Mouse (Mus musculus): ENCODE measurements around the gene Ryk. TPM values are rescaled to one million over a fixed set of nuclear protein-coding genes. Genes with fewer than 3 reads are reported as not detected.
"Not testable (repeated sequence)": the region's sequence is repeated elsewhere in the genome, so short reads cannot be mapped to it uniquely, and the experiment has no call there.

Ryk gene
- total and polyA plus RNA-seq, 2 experiments from 2014 or later, result 9.5 to 39.2 TPM

GRCm38 (mm10) chr9:102902308-102902707 is 67.6 kb downstream of the Ryk start:
- WGBS, result 87% methylated on average over 7 of the region's 7 CpGs
- Histone ChIP-seq H3K27ac (ENCODE audit: low read depth, low read length) (no peak overlapping the region), H3K4me2 (ENCODE audit: low read depth, low read length, poor library complexity, severe bottlenecking) (no peak overlapping the region), H3K9ac (replicated peaks; ENCODE audit: low read length, poor library complexity, severe bottlenecking) (no peak overlapping the region), H3K27me3 (ENCODE audit: insufficient read depth, low read length) (no peaks in the 10 kb centered on the region), H3K4me3 (ENCODE audit: low read depth, low read length) (no peak overlapping the region), H3K4me1 (ENCODE audit: insufficient read depth, low read length) (no peaks in the 10 kb centered on the region), H3K9me3 (ENCODE audit: low read length) (no peaks in the 10 kb centered on the region), H3K36me3 (ENCODE audit: insufficient read depth, low read length) (peaks cover 47% of the 10 kb centered on the region)
- ATAC-seq (ENCODE audit: low FRiP score) (no peak), DNase-seq (ENCODE audit: low spot score) (no peak)
- no peak for TF ChIP-seq CTCF (IDR thresholded peaks at IDR 0.05)

- no peak overlapping the region for H3K4me2 ChIP-seq (ENCODE audit: low read depth, low read length, poor library complexity, severe bottlenecking)
- no peak overlapping the region for H3K4me3 ChIP-seq (ENCODE audit: low read depth, low read length)
- 91% methylated on average over 6 of the region's 6 CpGs for WGBS
- no peak for TF ChIP-seq CTCF (IDR thresholded peaks at IDR 0.05)
- no peaks in the 10 kb centered on the region for H3K27me3 ChIP-seq (ENCODE audit: insufficient read depth, low read length)
- H3K36me3 ChIP-seq (ENCODE audit: insufficient read depth, low read length), result peaks cover 37% of the 10 kb centered on the region
- H3K4me1 ChIP-seq (ENCODE audit: insufficient read depth, low read length), result no peaks in the 10 kb centered on the region
- no peak overlapping the region for H3K27ac ChIP-seq (ENCODE audit: low read depth, low read length)
- no peak overlapping the region for H3K9ac ChIP-seq (replicated peaks; ENCODE audit: low read length, poor library complexity, severe bottlenecking)
- DNase-seq (ENCODE audit: low spot score) (no peak), ATAC-seq (ENCODE audit: low FRiP score) (no peak)
- no peaks in the 10 kb centered on the region for H3K9me3 ChIP-seq (ENCODE audit: low read length)
Observed at GRCm38 (mm10) chr9:102904952-102905351, 70.2 kb downstream of the Ryk start.

DNA sequence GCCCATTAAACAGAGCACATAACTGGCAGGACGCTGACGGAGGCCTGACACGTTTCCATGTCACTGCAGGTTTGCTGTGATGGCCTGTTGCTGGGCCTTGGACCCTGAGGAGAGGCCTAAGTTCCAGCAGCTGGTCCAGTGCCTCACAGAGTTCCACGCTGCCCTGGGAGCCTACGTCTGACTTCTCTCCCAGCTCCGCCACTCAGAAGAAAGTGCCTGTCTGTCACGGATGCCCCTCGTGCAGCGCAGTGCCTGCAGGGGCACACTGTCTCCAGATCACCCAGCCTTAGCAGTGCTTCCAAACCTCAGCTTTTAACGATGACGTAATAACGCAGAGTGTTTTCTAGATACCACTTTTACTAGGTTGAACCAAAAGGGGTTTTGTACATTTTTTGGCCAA is 72.1 kb downstream of the Ryk start:
- no peaks in the 10 kb centered on the region for H3K27me3 ChIP-seq (ENCODE audit: insufficient read depth, low read length)
- ATAC-seq (ENCODE audit: low FRiP score) (no peak), DNase-seq (ENCODE audit: low spot score) (no peak)
- H3K27ac ChIP-seq (ENCODE audit: low read depth, low read length), result no peak overlapping the region
- H3K9ac ChIP-seq (replicated peaks; ENCODE audit: low read length, poor library complexity, severe bottlenecking), result no peak overlapping the region
- no peaks in the 10 kb centered on the region for H3K4me1 ChIP-seq (ENCODE audit: insufficient read depth, low read length)
- no peak overlapping the region for H3K4me3 ChIP-seq (ENCODE audit: low read depth, low read length)
- no peaks in the 10 kb centered on the region for H3K9me3 ChIP-seq (ENCODE audit: low read length)
- peaks cover 43% of the 10 kb centered on the region for H3K36me3 ChIP-seq (ENCODE audit: insufficient read depth, low read length)
- WGBS, result 86% methylated on average over 12 of the region's 12 CpGs
- H3K4me2 ChIP-seq (ENCODE audit: low read depth, low read length, poor library complexity, severe bottlenecking), result no peak overlapping the region
- no peak for TF ChIP-seq CTCF (IDR thresholded peaks at IDR 0.05)

GRCm38 (mm10) chr9:102907521-102908246 is 73.0 kb downstream of the Ryk start:
- H3K9me3 ChIP-seq (ENCODE audit: low read length), result no peaks in the 10 kb centered on the region
- DNase-seq (ENCODE audit: low spot score), result no peak
- H3K4me3 ChIP-seq (ENCODE audit: low read depth, low read length), result no peak overlapping the region
- no peak for TF ChIP-seq CTCF (IDR thresholded peaks at IDR 0.05)
- H3K36me3 ChIP-seq (ENCODE audit: insufficient read depth, low read length), result peaks cover 43% of the 10 kb centered on the region
- no peak overlapping the region for H3K4me2 ChIP-seq (ENCODE audit: low read depth, low read length, poor library complexity, severe bottlenecking)
- H3K4me1 ChIP-seq (ENCODE audit: insufficient read depth, low read length), result no peaks in the 10 kb centered on the region
- H3K27ac ChIP-seq (ENCODE audit: low read depth, low read length), result no peak overlapping the region
- H3K9ac ChIP-seq (replicated peaks; ENCODE audit: low read length, poor library complexity, severe bottlenecking), result no peak overlapping the region
- ATAC-seq (ENCODE audit: low FRiP score), result no peak
- H3K27me3 ChIP-seq (ENCODE audit: insufficient read depth, low read length), result no peaks in the 10 kb centered on the region
- 85% methylated on average over 11 of the region's 11 CpGs for WGBS

GRCm38 (mm10) chr9:102911526-102911925 is 76.8 kb downstream of the Ryk start:
- Histone ChIP-seq H3K27me3 (ENCODE audit: insufficient read depth, low read length) (no peaks in the 10 kb centered on the region), H3K27ac (ENCODE audit: low read depth, low read length) (no peak overlapping the region), H3K4me1 (ENCODE audit: insufficient read depth, low read length) (no peaks in the 10 kb centered on the region), H3K9me3 (ENCODE audit: low read length) (no peaks in the 10 kb centered on the region), H3K36me3 (ENCODE audit: insufficient read depth, low read length) (peaks cover 21% of the 10 kb centered on the region), H3K4me3 (ENCODE audit: low read depth, low read length) (no peak overlapping the region), H3K9ac (replicated peaks; ENCODE audit: low read length, poor library complexity, severe bottlenecking) (no peak overlapping the region), H3K4me2 (ENCODE audit: low read depth, low read length, poor library complexity, severe bottlenecking) (no peak overlapping the region)
- TF ChIP-seq CTCF (IDR thresholded peaks at IDR 0.05), result no peak
- DNase-seq (ENCODE audit: low spot score) (no peak), ATAC-seq (ENCODE audit: low FRiP score) (no peak)
- 96% methylated on average over 3 of the region's 3 CpGs for WGBS

GRCm38 (mm10) chr9:102912516-102913035 is 77.9 kb downstream of the Ryk start:
- H3K4me3 ChIP-seq (ENCODE audit: low read depth, low read length), result no peak overlapping the region
- no peaks in the 10 kb centered on the region for H3K4me1 ChIP-seq (ENCODE audit: insufficient read depth, low read length)
- no peak overlapping the region for H3K9ac ChIP-seq (replicated peaks; ENCODE audit: low read length, poor library complexity, severe bottlenecking)
- TF ChIP-seq CTCF (IDR thresholded peaks at IDR 0.05), result no peak
- no peak for DNase-seq (ENCODE audit: low spot score)
- WGBS, result 90% methylated on average over 10 of the region's 10 CpGs
- peaks cover 15% of the 10 kb centered on the region for H3K36me3 ChIP-seq (ENCODE audit: insufficient read depth, low read length)
- ATAC-seq (ENCODE audit: low FRiP score), result no peak
- H3K27ac ChIP-seq (ENCODE audit: low read depth, low read length), result no peak overlapping the region
- no peaks in the 10 kb centered on the region for H3K9me3 ChIP-seq (ENCODE audit: low read length)
- H3K4me2 ChIP-seq (ENCODE audit: low read depth, low read length, poor library complexity, severe bottlenecking), result no peak overlapping the region
- no peaks in the 10 kb centered on the region for H3K27me3 ChIP-seq (ENCODE audit: insufficient read depth, low read length)

DNA sequence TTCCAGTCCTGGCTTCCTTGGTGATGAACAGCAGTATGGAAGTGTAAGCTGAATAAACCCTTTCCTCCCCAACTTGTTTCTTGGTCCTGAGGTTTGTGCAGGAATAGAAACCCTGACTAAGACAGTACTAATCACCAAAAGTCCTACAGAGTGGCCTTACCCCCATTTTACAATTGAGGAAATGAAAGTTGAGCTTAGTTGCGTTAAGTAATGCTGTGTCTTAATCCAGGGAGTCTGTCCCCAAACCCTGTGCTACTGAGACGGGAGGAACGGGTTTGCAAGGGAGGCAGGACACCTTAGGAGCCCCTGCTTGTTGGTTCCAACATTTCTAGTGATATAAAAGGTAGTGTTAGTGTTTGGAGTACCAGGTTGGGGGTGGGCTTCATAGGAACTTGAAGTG is 78.9 kb downstream of the Ryk start:
- not testable (repeated sequence) for ATAC-seq (ENCODE audit: low FRiP score)
- WGBS, result 95% methylated on average over 3 of the region's 3 CpGs

More for the DNA sequence above, 78.9 kb downstream of the Ryk start:
- not testable (repeated sequence) for H3K9ac ChIP-seq (replicated peaks; ENCODE audit: low read length, poor library complexity, severe bottlenecking); H3K27me3 ChIP-seq (ENCODE audit: insufficient read depth, low read length); H3K36me3 ChIP-seq (ENCODE audit: insufficient read depth, low read length); H3K27ac ChIP-seq (ENCODE audit: low read depth, low read length); DNase-seq (ENCODE audit: low spot score); H3K4me3 ChIP-seq (ENCODE audit: low read depth, low read length); H3K9me3 ChIP-seq (ENCODE audit: low read length); H3K4me1 ChIP-seq (ENCODE audit: insufficient read depth, low read length); H3K4me2 ChIP-seq (ENCODE audit: low read depth, low read length, poor library complexity, severe bottlenecking)
